Mouse (Mus musculus) thymus, postnatal 4 days (tissue): ENCODE data around the gene Plcb3.

Source experiments
- DNase-seq: peaks from one replicate; pipeline ENCODE4 v3.0.0; 2021

Plcb3 gene

DNA sequence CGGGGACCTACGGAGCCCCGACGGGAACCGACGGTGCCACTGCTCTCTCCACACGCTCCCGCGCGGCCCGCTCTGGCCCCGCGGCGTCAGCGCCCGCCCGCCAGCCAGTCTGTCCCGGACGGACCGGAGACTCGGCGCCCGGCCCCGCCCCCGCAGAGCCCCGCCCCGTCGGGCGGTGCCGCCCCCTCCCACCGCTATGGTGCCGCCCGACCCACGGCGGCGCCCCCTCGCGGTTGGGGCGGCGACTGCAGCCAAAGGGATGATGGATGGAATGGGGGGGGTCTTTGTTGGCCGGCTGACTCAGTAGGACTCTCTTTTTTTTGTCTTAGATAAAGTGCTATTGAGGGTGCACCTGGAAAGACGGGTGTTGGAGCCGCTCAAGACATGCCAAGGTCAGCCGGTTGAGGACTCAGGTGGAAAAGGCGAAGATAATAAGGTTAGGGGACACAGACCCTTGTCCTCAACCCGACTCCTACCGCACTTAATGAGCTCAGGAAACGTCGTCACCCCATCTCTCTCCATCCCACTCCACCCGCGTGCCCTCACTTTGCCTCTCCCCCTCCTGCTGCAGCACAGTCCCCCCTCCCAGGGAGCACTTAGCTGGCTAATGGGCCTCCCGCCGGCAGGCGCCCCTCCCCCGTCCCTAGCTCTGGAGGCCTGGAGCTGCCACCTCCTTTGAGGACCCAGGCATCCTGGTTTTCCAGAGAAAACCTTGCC is 6.4 kb downstream of the Plcb3 start:
- DNase-seq = peak; percentile 88

DNA sequence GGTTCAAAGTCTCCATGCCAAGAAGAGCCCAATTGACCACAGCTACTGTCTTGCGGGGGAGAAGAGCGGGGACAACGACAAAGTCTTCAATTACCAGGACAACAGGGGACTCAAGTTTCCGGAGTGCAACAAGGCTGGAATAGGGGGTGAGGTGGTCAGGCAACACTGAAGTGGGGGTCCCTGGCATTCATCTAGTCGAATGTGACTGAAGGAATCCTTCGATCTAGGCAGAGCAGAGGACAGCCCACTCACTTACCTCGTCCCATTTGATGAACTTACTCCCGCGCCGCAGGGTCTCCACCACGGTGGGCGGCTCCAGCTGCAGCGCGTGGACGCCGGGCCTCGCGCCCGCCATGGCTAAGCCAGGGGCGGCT is 7.0 kb downstream of the Plcb3 start:
- DNase-seq = no peak

DNA sequence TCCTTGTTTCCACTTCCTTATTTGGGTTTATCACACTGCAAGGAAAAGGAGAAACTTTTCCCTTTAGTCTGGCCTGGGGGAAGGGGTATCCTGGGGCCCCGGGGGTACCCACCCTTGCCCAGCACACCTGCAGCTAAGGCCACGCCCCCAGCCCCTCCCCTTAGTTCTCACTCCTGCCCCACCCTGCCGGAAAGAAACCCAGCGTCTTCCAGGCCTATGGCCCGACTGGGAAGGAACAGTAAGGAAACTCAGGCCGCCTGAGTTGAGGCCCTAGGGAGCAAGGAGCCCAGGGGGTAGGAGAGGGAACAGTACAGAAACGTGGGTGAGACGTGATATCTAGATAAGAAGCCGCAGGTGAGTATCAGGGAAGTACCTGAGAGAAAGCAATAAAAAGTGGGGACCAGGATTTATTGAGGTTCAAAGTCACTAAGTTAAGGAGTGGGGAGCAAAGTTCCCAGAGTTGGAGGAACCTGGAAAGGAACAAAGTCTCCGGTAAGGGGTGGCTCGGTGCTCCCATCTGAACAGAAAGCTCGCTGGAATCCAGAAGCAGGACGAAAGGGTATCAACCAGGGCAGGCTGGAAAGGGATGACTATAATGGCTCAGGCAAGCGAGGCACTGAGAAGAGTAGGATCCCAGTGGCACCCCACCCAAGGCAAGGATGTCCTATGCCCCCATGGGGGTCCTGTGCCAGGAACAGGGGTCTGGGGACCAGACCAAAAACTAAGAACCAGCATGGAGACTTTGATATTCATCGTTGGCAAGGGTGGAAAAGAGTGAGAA is 7.6 kb downstream of the Plcb3 start:
- DNase-seq = peak; percentile 76

DNA sequence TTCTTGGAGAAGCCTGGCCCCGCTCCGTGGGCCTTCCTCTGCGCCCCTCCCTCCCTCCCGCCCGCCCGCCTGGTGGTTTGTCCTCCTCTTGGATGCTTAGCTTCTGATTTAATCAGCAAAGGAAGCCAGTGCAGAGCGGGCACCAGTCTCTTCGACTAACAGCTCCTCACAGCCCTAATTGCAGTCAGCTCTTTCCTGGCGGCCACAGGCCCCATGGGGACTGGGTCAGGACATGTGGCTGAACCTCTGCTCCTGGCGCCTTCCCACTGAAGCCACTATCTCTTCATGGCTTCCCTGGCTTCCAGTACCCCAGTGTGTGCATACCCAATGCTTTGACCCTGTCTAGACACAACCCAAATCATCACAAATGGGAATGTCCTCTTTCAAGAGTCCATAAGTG is 19.8 kb downstream of the Plcb3 start:
- DNase-seq = no peak

- no peak for DNase-seq
These were observed 20.8 kb downstream of the Plcb3 start for GRCm38 (mm10) chr19:6955424-6955823.

- peak; percentile 67 for DNase-seq
These were observed 22.2 kb downstream of the Plcb3 start for GRCm38 (mm10) chr19:6954046-6954445.

DNA sequence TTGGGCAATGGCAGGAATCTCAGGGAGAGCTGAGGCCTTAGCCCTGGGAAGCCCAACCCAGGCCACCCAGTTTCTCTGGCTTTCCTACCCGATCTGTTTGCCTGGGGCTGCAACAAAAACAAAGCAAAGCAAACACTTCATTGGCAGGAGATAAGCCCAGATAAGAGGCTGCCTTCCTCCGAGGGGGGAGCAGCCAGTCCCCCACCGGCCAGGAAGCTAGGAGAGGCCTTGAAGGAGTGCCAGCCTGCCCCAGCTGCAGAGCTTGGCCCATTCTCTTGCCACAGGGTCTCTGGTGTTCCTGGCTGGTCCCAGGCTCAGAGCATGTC is 23.6 kb downstream of the Plcb3 start:
- peak; percentile 58 for DNase-seq

DNA sequence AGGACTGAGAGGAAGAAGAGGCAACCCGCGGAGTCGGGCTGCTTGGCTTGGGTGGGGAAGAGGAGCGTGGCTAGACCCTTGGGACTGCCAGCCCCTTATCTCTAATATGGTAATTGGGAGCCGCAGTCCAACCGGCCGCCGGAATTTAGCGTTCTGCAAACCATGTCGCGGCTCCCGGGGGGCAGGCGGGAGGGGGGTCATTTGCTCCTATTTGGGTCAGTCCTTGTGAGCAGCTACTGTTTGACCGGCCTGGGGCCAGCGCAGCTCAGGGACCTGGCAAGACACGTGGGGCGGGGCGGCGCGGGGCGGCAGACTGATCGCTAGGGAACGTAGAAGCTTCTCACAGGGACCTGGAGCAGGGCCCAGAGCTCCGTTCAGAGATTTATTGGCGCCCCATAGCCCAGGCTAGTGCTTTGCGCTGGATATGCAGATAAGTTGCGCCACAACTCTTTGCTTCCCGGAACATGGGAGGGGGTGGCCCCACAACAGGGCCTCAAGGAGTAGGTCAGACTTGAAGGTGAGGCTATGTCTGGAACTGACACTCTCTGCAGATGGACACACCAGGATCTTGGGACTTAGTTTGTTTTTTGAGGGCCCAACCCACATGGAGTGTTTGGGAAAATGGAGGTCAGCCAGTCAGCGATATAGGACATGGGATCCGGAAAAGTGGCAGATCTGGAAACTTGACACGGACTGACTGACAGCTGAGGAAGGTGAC is 24.1 kb downstream of the Plcb3 start:
- DNase-seq = peak; percentile 74

DNA sequence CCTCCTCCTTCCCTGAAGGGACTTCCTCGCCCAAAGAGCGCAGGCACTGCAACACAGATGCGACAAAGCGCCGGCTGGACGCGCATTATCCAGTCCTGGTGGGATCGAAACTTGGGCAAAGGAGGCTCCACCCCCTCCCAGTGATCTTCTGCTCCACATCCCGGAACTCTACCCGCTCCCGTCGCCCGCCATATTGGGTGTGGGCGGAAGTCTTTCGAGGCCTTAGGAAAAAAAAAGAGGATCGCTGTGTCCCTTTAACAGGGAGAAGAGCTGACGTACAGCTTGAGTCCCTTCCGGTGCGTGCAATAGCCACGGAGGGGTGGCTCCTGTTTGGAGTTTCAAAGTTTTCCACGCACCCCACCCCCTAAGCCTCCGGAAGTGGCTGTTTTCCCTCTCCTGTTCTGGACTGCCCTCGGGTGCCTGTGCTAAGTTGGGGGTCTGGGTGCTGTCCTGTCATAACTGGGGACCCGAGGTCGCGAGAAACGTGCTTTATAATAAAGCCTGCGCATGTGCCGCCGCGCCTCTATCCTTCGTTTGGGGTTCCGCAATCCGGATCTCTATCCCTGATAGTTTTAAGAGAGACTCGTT is 24.8 kb downstream of the Plcb3 start:
- DNase-seq = peak; percentile 84

- peak; percentile 64 for DNase-seq
These were observed 25.6 kb downstream of the Plcb3 start for GRCm38 (mm10) chr19:6950613-6951153.

- no peak for DNase-seq
These were observed 26.3 kb downstream of the Plcb3 start for GRCm38 (mm10) chr19:6949951-6950350.

DNA sequence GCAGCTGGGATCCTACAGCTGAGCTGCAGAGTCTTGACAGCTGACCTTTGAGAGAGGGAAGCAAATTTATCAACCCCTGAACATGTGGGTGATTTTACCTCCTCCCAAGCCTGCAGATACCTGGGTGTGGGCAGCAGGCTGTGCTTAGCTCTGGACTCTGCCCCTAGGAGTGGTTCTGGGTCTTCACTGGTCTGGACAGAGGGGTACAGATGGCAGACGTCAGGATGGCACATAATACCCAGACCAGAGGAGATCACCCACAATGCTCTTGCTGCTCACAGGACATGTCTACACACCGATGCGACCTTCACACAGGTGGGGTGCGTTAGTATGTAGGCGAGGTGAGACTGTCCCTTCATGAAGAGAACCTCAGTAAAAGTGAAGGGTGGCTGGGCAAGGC is 26.7 kb downstream of the Plcb3 start:
- DNase-seq = no peak

DNA sequence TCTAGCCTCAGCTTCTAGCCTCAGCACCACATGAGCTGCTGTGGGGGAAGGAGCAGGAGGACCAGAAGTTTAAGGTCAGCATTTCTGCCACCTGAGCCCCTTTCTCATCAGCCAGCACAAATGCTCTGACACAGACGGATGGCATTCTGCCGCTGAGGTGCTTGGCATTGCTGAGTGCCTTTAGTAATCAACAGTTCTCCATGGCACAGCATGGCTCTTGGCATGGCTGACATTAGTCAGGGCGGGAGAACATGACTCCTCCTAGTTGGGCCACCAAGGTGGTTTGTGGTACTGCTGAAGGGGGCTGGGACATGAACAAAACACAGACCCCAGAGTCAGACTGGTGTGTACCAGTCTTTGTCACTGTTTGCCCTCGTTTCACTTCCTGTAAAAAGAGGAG is 28.1 kb downstream of the Plcb3 start:
- DNase-seq = no peak

GRCm38 (mm10) chr19:6947742-6948141 is 28.5 kb downstream of the Plcb3 start:
- no peak for DNase-seq

GRCm38 (mm10) chr19:6943709-6944108 is 32.6 kb downstream of the Plcb3 start:
- no peak for DNase-seq

- no peak for DNase-seq
These were observed 33.5 kb downstream of the Plcb3 start for GRCm38 (mm10) chr19:6942764-6943163.

DNA sequence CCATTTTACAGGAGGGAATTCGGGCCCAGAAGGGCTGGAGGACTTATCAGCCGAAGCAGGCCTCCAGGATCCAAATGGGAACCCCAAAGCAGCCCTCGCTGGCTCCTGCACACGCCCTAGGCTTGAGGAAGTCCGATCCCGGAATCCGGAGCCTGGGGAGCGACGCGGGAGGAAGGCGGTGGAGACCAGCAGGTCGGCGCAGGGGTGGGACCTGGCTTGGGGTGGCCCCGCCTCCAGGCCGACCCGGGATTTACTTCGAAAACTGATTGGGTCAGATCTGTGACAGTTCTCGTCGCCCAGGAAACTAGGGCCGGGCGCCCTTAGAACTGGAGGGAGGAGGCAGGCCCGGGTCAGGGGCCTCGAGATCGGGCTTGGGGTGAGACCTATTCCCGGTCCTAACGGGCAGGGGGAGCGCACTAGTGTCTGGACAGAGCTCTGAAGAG is 34.0 kb downstream of the Plcb3 start, which contains the start of gene Gpr137:
Gpr137 (minus strand) TSS at position 232 of the 443 bp plus-strand sequence.
- peak; percentile 94 for DNase-seq

DNA sequence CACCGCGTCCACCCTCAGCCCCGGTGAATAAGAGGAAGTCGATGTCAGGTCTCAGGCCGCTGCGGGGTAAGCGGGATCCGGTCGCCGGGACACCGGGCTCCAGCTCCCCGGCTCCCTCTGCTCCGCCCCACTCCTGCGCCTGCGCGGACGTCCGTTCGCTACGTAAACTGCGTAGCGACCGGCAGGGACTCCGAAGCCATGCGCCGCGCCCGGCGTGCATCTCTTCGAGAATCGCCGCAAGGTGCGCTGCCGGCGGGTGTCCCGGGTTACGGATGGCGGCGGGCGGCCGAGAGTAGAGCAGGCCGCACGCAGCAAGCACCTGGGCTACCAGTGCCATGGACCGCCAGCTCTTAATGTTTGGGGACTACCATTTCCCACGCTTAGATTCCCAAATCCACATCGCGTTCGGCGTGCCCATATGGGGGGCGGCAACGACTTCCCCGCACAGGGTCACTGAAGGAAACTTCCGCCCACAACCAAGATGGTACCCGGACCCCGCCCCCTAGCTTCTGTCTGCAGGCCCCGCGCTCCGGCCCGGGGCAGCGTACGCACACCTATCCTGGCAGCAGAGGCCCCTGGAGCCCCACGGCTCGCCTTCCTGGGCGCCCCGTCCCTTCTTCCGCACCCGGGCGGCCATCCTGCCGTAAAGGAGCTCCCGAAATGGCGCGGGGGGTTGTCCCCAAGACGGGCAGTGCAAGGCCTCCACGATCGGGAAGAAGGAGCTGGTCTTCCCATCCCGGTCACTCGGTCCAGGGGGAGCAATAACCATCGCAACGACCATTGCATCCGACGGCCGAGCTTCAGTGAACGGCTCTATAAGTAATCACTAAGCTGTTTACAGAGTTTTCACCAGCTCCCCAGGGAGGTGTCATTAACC is 34.7 kb downstream of the Plcb3 start, which contains the start of gene Bad:
Bad (plus strand) TSS at position 490 of the 877 bp plus-strand sequence.
- DNase-seq = peak; percentile 97

GRCm38 (mm10) chr19:6940396-6941351 is 35.6 kb downstream of the Plcb3 start:
- no peak for DNase-seq

DNA sequence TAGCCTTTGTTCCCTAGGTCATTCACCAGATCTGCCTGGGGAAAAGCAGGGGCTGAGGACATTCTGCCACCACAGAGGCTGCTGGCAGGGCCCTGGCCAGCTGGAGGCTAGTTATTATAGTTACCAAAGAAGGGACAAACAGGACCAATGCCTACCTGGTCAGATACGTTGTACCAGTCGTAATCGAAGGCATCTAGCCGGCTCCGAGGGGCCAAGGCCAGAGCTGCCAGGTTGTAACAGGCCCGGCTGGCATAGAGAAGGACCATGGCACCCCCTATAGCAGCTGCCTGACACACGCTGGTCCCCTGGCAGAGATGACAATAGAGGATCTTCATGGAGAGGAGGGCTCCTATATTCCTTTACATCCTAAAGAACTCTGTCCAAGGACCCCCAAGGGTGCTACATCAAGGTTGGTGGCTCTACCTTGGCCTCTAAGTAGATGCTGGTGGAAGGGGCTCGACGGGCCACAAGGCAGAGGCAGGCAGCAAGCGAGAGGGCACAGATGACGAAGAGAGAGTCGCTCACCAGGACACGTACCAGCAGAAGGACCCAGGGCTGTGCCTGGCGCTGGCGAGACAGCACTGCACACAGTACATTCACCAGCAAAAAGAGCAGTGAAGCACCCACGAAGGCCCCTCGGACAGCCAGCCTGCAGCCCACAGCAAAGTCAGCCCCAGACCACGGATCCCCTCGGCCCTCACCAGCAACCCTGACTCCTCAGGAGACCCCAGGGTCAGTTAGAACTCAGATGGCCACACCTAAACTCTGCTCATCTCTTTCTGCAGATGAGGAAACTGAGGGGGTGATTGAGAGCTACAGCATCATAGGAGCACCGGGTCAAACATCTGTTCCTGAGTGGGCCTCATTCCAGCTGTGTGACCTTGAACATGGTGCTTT is 36.9 kb downstream of the Plcb3 start:
- no peak for DNase-seq
